Mouse (Mus musculus): Measurements from ENCODE around the gene Gypa.

DNA sequence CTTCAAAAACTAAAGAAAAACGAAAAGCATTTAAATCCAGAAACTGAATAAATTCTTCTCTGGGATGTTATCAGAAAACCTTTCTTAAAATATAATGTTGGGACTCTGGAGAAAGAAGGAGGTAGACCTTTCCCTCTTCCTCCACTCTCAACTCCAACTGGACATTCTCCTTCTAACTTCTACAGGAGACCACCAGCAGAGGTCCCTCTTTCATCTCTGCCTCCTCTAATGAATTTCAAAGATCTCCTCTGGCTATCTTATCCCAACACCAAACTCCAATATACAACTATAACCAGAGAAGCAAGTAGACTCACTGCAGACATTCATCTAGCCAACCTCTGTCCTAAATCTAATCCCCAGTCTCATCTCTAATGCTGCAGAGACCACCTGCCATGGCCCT lies 2.0 kb upstream of the Gypa start:
- TF ChIP-seq CTCF (conservative IDR thresholded peaks at IDR 0.05; ENCODE audit: low read length) (no peak), NANOG (IDR thresholded peaks at IDR 0.05; ENCODE audit: borderline replicate concordance, low read length) (no peak)

Data from E14TG2a.4 (cell line).